Mouse (Mus musculus) CD8-positive naive resting alpha-beta T cell, adult 2 months (primary cell): ENCODE data around the gene Ank2.

Source experiments
- DNase-seq, 2 experiments: peaks; one replicate each; pipeline ENCODE4 v3.0.0; 2022; ENCODE audit warnings: low read depth in 2 of 2, low spot score in 2 of 2

Ank2 gene

DNA sequence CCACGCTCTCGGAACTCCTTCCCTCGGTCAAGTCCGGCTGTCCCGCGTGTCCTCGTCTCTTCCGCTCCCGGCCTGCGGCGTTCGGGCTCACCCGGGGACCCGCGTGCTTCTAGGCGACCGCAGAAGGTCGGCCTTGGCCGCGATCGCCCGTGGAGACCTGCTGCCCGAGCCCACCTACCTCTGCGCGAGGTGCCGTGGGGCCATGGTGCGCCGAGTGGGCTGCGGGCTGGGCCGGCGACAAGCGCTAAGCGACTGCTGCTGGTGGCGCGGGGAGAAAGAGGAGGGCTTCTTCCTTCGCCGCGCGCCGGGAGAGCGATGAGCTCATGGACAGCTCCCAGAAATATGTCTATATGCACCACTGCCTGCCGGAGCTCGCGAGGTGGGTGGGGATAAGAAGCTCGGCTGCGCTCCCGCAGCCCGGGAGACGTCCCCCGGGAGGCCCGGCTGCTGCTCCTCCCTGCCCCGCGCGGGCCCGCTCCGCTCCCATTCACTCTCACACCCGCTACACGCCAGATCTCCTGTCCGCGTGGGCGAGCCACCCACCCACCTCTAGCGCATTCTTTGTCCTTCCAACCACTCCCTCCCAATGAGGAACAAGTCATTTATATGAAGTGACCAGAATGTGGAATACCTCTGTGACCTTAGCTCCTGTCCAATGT, at the start of gene Ank2:
Gene Ank2 (minus strand): TSS at position 609 of the 659 bp plus-strand sequence.
- no peak for DNase-seq

DNA sequence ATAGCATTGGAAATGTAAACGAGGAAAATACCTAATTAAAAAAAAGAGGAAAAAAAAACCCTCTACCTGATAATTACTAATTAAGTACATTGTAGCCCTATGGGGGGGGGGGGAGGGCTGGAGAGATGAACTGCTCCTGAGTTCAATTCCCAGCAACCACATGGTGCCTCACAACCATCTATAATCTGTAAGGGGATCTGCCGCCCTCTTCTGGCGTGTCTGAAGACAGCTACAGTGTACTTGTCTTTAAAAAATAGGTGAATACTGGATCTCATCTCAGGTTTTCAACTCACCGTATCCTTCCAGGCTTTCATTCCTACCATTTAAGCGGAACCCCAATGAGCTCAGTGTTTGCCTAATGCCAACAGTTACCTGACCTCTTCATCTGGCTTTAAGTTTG, 48.7 kb upstream of the Ank2 start:
- peak in 1 of 2 experiments; percentile 20 for DNase-seq

GRCm38 (mm10) chr3:127544610-127545121, 45.5 kb upstream of the Ank2 start:
- DNase-seq: no peak

- no peak for DNase-seq
These were observed 44.8 kb upstream of the Ank2 start for GRCm38 (mm10) chr3:127543976-127544375.

DNA sequence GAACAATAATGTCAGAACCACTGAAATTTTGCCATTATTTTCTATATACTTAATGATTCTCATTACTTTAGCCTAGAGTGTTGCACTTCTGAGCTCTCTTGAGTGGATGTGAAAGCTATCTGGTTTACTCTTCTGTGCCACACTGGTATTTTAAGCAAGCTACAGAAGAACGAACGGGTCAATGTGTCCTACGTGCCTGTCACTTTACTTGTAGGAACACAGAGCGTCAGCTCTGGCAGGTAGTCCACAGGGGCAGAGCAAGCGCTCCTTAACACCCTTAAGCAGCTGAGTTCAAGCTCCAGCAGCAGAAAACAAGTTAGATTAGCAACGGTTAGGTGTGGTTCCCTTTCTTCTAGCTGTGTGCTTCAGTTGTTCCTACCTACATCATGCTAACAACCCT, 40.0 kb upstream of the Ank2 start:
- no peak for DNase-seq

DNA sequence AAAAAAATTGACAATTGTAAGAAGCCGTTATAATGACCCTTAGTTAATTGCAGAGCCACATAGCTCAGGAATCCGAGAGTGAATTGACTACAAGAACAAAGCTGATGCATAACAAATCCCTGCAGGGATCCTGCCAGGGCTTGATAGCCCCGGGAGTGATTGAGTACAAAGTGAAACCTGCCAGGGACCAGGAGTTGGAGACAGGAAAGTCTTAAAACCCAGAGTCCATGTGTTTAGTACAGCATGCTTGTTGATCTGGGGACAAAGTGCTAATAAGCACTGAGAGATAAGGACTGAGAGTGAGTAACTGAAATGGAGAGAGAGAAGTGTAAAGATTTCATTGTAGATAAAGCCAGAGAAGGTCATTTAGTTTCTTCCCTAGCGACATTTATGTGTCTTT, 31.1 kb upstream of the Ank2 start:
- no peak for DNase-seq

DNA sequence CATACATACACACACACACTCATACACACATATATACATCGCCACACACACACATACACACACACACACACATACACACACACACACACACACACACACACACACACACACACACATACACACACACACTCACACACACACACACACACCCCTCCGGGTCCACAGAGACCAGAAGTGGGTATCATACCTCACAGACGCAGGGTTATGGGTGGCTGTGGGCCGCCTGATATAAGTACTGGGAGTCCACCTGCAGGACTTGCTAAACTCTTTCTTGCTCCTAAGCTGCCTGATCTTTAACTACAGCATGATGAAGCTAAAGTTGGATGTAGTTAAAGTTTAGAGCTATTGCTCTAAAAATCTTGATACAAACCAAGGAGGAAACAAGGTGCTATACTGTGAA, 30.7 kb upstream of the Ank2 start:
- DNase-seq: no peak

DNA sequence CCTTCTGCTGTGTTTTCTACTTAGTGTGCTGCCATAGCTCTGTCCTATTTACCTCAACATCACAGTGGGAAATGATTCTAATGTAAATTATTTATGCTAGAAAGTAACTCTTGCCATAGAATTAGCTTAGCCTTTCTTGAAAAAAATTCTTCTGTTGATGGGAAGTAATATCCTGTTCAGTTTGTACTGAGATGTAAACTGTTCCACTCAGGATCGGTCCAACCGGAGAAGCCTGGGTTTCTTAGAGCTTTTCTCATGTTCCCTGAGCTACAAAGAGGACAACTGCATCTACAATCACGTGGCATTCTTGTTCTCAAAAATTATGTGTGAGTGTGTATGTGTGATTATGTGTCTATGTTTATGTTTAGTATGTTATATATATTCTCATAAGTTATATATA, 30.1 kb upstream of the Ank2 start:
- DNase-seq: no peak

GRCm38 (mm10) chr3:127527465-127528034, 28.4 kb upstream of the Ank2 start:
- no peak for DNase-seq

DNA sequence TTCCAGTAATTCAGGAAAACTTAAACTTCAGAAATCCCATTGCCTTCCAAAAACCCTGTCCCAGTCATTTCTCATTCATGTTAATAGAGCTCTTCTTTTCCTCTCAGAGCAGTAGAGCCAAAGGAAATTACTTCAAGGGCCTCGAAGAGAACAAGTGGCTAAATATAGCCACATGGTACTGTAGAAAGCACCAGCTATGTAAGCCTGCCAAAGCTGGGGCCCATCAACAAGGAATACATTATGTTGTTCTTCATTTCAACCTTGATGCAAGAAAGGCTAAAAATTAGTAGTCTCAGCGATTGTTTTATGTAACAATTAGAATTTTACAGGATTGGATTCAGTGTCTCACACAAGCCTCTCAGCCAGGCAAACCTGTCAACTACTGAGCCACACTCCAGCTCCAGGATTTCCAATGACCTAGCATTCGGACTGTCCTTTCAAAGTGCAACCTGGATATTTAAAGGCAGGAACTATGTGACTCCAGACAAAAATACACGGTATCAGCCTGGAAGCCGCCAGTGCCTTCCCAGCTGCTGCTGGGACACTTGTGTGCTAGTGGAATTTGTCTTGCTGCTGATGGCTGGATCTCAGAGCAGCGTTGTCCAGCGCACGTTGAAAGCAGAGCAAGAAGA, 26.2 kb upstream of the Ank2 start:
- DNase-seq: no peak

DNA sequence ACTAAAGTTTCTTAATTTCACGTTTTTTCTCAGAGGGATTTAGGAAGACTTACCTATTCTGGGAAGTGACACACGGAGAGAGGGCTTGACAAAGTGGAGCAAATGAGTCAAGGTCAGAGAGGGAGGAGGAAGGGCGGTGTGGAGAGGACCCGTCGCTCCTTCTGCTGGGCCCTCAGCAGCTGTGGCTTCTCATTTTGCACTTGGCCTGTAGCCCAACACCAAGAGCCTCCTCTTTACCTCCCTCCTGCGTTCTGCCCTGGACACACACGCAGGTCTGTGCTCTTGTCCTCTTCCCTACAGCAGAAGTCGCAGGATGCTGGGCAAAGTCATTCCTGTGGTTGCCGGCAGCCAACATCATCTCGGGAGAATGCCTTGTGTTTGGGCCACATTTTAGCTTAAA, 22.0 kb upstream of the Ank2 start:
- no peak for DNase-seq

DNA sequence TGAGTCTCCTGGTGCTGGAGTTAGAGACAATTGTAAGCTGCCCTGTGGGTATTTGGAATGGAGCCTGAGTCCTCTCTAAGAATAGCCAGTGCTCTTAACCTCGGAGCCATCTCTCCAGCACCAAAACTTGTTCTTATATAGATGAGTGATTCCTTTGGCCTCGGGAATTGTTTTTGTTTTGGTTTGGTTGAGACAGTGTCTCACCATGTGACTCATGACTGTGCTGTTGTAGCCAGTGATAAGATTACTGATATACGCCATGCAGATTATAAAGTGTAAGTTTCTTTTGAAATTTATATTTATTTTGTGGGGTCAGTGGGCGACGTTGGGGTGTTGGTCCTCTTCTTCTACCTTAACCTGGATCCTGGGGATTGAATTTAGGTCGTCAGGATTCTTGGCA, 21.1 kb upstream of the Ank2 start:
- DNase-seq: no peak

DNA sequence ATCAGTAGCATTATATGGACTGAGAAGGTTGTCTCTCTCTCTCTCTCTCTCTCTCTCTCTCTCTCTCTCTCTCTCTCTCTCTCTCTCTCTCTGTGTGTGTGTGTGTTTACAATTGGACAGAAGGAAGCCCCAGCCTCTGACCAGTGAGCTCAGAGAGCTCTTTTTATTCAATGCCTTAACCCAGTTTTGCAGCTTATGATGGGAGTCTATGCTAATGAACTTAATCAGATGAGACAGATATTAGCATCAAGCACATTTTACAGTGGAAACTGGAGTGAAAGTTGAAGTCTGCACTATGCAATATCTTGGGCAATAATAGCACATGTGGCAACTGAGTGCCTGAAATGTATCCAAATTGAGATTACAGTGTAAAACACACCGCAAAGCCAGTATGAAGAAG, 16.1 kb upstream of the Ank2 start:
- no peak for DNase-seq

DNA sequence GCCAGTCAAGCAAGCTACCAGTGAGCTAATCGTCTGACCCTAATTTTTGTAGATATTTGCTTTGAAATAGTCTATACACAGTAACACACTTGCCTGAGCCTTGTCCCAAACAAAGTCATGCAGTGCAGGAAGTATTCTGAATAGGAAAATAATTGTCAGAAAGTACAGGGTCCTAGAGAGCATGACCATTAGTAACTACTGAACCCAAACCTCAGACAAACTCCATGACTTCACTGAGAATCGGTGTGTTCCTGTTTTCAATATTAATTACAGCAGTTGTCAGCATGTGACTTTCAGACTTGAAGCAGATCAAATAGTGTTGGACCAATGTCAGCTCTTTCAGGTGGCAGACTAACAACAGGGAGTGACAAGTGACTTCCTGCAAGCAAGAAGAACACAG, 14.5 kb upstream of the Ank2 start:
- no peak for DNase-seq

DNA sequence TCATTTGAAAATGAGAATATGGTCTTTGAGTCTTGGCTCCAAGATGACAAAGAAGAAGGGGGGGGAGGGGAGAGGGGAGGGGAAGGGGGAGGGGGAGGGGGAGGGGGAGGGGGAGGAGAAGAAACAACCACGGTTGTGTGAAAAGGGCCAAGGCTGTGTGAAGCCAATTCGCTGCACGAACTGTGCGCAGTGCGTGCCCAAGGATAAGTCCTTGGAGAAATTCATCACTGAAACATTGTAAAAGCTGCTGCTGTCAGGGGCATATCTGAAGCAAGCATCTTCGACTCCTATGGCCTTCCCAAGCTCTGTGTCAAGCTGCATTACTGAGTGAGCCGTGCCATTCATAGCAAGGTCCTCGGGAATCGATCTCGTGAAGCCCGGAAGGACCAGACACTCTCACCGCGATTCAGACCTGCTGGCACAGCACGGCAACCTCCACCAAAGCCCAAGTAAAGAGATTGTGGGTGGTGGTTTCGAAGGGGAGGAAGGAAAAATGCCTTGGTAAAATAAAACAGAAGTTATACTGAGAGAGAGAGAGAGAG, 13.7 kb upstream of the Ank2 start:
- DNase-seq: no peak

DNA sequence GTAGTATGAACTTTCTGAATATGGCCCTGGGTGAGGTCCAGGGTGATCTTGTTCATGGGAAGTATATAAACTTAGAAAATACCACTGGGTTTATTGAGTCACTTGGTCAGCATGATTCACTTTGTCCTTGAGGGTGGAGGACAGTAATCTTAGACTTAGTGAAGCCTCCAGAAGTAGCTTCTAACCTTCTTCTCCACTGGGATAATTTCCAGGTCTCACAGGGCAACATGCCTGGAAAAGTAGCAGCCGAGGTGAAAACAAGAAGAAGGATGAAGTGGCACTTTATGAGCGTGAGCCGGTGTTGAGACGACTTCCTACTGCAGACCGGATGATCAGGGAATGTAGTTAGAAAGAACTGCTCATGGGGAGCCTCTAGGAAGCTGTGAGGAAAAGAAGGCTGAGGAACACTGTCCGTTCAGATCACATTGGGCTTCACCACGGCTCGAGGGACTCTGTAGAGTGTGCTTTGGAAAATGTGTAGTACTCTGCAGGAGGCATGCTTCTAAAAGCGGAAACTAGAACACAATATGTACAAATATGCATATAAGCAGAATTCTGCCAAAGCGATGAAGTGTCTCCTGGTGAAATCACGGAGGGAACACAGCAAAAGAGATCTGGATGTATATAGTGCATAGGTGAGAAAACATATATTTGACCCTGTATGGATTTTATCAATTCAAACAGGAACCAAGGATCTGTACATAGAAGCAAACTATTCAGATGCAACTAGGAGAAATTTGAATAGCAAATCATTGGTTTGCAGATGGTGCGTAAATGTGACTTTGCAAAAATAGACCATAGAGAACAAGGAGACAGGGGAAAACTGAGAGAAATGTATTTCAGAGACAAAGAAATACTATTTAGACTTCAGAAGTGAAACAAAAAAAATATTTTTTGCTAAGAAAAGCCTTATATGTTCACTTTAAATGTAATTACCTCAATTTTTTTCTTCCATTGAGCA, 12.9 kb upstream of the Ank2 start:
- DNase-seq: no peak

- no peak for DNase-seq
These were observed 9.0 kb upstream of the Ank2 start for GRCm38 (mm10) chr3:127507878-127508783.

DNA sequence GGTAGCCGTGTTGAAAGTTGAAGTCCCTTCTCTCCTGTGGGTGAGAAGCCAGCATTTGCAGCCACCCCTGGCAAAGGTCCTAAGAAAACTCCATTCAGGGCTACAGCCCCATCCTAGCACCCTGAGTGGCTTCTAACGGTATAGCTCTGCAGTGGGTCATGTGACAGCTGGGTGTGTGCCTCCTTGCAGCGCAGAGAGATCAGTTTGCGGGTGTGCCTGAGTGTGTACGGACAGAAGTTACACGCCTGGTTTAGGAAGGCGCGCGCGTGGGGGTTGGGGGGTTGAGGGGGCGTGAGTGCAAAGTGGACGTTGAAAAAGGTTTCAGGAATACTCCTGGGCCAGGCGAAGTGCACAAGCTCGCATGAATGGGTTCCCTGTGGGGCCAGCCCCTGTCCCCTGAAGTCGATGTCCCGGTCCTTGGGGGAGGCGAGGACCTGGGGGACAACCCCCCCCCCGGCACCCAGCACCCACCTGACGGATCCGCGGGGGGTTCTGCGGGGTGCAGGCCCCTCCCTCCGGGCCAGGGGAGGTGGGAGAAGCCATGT, 881 bp downstream of the Ank2 start:
- DNase-seq: no peak

GRCm38 (mm10) chr3:127492663-127493062, 6.5 kb downstream of the Ank2 start:
- no peak for DNase-seq

DNA sequence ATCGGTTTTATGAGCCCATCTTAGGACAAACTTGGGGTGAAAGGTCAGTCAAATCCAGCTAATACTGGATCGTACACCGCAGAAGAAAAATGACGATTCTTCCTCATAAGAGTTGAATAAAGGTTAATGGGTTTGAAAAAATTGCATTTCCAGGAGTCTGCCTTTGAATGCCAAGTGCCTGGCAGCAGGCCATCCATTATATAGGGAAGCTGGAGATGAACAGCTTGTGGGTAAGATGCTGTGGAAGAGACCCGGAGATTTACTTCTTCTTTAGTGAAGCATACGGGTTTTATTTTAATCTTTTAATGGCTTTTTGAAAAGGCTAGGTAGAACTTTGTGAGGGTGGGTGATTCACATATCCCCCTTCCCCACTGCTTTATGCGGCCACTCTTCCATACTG, 11.8 kb downstream of the Ank2 start:
- DNase-seq: no peak
